Mouse (Mus musculus): ENCODE data around the gene Ifit3.
"Not testable (repeated sequence)": the region's sequence is repeated elsewhere in the genome, so short reads cannot be mapped to it uniquely, and the experiment has no call there.

Ifit3 gene

DNA sequence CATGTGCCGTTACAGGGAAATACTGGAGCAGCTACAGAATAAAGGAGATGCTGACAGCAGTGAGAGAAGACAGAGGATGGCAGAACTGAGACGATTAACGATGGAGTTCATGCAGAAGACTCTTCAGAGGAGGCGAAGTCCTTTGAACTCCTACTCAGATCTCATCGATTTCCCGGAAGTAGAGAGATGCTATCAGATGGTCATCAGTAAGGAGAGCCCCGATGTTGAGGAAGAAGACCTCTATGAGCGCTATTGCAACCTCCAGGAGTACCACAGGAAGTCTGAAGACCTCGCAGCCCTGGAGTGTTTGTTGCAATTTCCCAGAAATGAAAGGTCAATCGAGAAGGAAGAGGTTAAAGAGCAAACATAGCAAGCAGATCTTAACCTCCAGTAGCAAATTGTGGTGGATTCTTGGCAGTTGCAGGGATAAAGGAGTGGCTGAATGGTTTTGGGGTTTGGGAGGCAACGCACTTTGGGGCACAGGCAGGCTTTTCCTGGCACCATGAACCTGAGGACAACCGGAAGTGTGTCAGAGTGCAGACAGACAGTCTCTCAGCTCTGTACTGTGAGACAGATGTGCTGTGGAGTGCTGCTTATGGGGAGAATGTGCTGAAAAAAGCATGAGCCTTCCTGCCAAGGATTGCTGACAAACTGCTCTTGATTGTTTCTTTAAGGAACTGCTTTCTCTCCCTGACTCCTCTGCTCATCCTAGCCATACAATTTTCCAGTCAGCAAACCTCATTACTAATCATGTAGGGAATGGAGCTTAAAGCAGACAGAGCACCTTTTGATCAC, 4.8 kb downstream of the Ifit3 start:
- not testable (repeated sequence) for DNase-seq (ENCODE audit: low read depth, low spot score)

DNA sequence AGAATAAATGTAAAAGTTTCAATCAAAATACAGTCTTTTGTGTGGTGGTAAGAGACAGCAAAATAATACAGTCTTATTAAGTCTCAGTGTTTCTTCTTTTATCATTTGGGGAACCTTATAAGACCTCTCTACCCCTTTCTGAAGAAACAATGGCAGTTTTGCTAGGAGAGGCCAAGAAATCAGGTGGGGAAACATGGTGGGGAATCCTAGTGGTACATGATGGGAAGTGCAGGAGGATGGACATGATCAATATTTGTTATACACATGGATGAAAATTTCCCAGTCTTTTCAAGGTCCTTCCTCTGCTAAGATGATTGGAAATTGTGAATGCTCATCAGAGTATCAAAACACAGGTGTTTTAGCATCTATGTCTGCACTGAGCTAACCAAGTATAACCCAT, 5.6 kb downstream of the Ifit3 start:
- DNase-seq (ENCODE audit: low read depth, low spot score) = no peak

- no peak for DNase-seq (ENCODE audit: low read depth, low spot score)
Observed at GRCm38 (mm10) chr19:34593456-34593855, 10.1 kb downstream of the Ifit3 start.

GRCm38 (mm10) chr19:34594523-34594922, 11.2 kb downstream of the Ifit3 start:
- not testable (repeated sequence) for DNase-seq (ENCODE audit: low read depth, low spot score)

DNA sequence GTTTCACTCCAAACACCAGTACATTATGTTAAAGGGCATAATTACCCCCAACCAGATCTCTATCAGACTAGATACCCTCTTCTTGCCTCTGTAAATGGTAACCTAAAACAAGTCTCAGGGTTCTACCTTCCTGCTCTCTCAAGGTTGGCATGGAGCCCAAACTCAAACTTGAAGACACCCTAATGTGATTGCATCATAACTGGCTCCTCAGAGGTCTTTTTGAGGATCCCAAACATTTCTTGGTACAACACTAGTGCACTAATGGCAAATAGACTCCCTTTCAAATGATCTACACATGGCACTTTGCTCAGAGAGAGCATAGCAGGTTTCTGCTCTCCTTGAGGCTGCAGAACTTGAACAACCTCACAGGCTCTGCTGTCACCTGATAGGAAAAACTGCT, 13.5 kb downstream of the Ifit3 start:
- DNase-seq (ENCODE audit: low read depth, low spot score) = no peak

GRCm38 (mm10) chr19:34598341-34598740, 15.0 kb downstream of the Ifit3 start:
- no peak for DNase-seq (ENCODE audit: low read depth, low spot score)

DNA sequence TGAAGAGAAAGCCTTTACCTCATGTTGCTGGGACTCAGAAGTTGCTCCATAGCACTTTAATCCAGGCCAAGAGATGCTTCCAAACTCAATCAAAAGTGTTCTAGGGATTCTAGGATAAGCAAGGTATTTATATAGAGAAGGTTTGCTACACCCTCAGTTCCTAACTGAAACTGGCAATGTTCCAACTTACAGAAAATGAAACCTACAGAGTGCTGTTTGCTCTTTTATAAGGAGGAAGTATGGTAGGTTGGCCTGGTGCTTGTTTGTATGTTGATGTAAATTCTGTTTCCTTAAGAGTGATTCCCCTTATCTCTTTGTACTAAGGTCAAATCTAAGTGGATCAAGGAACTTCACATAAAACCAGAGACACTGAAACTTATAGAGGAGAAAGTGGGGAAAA, 15.9 kb downstream of the Ifit3 start:
- not testable (repeated sequence) for DNase-seq (ENCODE audit: low read depth, low spot score)

DNA sequence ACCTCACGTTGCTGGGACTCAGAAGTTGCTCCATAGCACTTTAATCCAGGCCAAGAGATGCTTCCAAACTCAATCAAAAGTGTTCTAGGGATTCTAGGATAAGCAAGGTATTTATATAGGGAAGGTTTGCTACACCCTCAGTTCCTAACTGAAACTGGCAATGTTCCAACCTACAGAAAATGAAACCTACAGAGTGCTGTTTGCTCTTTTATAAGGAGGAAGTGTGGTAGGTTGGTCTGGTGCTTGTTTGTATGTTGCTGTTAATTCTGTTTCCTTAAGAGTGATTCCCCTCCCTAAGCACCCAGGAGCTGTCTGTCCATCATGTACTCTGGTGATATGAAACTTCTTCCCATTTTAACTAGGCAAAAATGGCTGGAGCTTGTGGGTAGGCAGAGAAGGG, 18.6 kb downstream of the Ifit3 start, which contains the start of gene Ifit1bl1:
Gene Ifit1bl1 (minus strand): TSS at position 69 of the 400 bp plus-strand sequence.
- DNase-seq (ENCODE audit: low read depth, low spot score) = not testable (repeated sequence)

DNA sequence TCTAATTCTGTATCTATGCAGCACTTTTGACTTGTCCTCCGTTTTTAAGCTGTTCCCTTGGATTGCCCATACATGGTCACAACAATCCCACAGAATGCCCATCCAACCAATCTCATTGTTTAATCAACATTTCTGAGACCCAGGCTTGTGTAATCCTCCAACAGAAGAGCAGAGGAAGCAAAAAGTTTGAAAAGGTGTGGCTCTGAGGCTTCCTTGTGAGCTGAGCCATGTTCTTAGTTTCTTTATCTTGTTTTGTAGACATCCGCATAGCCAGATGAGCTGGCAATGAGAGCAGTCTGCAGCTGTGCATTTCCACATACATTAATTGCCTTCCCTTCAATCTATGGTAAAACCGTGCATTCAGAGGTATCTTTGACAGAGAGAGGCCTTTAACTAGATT, 22.1 kb downstream of the Ifit3 start:
- DNase-seq (ENCODE audit: low read depth, low spot score) = no peak

GRCm38 (mm10) chr19:34607237-34608051, 24.1 kb downstream of the Ifit3 start, which contains the start of gene Ifit3b:
Gene Ifit3b, plus strand, starts transcription at chr19:34607970.
- not testable (repeated sequence) for DNase-seq (ENCODE audit: low read depth, low spot score)

DNA sequence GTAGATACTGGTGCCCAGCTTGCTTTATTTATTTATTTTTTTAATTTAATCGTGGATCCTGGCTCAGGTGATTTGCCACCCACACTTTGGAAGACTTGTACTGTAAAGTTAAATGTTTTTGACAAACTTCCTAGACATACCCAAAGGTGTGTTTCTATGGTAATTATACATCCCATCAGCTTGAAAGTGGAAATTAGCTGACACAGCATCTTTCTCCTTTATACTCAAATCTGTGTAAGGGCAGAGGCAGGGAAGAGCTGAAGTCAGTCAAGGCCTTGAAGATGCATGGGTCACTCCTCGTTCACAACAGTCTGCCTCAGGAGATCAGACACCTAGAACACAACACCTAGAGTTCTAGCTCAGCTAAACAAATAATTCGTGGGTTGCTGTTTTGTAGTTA, 26.8 kb downstream of the Ifit3 start:
- not testable (repeated sequence) for DNase-seq (ENCODE audit: low read depth, low spot score)

DNA sequence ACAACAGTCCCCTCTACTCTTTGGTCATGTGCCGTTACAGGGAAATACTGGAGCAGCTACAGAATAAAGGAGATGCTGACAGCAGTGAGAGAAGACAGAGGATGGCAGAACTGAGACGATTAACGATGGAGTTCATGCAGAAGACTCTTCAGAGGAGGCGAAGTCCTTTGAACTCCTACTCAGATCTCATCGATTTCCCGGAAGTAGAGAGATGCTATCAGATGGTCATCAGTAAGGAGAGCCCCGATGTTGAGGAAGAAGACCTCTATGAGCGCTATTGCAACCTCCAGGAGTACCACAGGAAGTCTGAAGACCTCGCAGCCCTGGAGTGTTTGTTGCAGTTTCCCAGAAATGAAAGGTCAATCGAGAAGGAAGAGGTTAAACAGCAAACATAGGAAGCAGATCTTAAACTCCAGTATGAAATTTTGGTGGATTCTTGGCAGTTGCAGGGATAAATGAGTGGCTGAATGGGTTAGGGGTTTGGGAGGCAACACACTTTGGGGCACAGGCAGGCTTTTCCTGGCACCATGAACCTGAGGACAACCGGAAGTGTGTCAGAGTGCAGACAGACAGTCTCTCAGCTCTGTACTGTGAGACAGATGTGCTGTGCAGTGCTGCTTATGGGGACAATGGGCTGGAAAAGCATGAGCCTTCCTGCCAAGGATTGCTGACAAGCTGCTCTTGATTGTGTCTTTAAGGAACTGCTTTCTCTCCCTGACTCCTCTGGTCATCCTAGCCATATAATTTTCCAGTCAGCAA, 29.1 kb downstream of the Ifit3 start:
- DNase-seq (ENCODE audit: low read depth, low spot score) = not testable (repeated sequence)

DNA sequence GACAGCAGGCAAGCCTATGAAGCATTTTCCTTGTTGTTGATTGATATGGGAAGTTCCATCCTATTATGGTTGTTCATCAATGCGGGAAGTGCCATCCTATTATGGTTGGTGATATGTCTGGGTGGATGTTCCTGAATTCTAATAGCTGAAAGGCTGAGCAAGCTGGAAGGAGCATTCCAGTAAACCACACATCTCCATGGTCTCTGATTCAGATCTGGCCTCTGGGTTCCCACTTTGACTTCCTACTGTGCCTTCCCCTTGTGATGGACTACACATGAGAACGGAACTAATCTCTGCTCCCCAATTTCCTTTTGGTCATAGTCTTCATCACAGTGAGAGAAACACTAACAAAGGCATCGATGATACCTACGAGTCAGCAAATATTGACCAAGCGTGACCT, 37.5 kb downstream of the Ifit3 start:
- DNase-seq (ENCODE audit: low read depth, low spot score) = no peak

DNA sequence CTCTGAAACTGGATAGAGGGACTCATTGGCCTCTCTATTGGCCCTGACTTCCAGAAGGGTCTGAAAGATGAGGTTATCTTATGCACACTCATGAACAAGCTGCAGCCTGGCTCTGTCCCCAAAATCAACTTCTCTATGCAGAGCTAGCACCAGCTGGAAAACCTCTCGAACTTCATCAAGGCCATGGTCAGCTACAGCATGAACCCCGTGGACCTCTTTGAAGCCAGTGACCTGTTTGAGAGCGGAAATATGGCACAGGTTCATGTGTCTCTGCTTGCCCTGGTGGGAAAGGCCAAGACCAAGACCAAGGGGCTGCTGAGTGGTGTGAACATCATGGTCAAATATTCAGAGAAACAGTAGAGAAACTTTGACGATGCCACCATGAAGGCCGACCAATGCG, 40.5 kb downstream of the Ifit3 start:
- DNase-seq (ENCODE audit: low read depth, low spot score) = no peak

- no peak for DNase-seq (ENCODE audit: low read depth, low spot score)
Observed at GRCm38 (mm10) chr19:34624663-34625062, 41.3 kb downstream of the Ifit3 start.

DNA sequence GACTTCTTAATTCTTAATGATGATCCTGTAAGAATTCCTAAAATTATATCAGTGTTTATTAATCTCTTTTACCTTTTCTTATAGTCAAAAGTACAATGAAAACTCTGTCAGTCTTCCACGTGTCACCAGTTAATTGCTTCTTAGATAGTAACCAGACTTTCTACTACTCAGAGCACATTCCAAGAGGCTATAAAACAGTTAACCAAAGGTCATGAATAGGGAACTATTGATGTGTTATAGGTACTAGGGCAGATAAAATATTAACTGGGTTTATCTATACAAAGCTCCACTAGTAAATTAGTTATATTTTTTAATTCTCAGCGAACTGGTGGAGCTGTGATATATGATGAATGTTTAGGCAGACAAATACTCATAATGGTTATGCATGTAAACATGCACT, 44.2 kb downstream of the Ifit3 start:
- DNase-seq (ENCODE audit: low read depth, low spot score) = no peak

GRCm38 (mm10) chr19:34631487-34631886, 48.2 kb downstream of the Ifit3 start:
- DNase-seq (ENCODE audit: low read depth, low spot score) = no peak

GRCm38 (mm10) chr19:34633484-34633883, 50.2 kb downstream of the Ifit3 start:
- DNase-seq (ENCODE audit: low read depth, low spot score) = no peak

DNA sequence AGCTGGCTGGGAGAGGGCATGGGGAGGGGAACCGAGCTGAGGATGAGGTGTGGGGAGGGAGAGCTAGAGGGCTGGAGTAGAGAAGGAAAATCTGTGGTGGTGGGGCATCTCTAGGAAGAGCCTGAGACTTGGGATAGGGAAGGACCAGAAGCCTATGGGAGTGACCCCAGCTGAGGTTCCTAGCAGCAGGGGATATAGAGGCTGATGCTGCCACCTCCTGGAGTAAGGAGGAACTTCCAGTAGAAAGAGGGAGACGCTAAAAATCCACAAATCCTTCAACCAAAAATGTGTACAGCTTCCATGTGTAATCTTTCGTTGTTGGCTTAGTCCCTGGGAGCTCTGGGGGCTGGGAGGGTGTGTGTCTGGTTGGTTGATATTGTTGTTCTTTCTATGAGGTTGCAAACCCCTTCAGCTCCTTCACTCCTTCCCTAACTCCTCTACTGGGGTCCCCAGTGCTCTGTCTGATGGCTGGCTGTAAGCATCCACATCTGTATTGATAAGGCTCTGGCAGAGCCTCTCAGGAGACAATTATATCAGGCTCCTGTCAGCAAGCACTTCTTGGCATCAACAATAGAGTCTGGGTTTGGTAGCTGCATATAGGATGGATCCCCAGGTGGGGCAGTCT, 53.7 kb downstream of the Ifit3 start:
- DNase-seq (ENCODE audit: low read depth, low spot score) = peak; percentile 23

Measured in retina, adult 2 months (tissue).